Mouse (Mus musculus): ENCODE results near the gene Iars2.

DNA sequence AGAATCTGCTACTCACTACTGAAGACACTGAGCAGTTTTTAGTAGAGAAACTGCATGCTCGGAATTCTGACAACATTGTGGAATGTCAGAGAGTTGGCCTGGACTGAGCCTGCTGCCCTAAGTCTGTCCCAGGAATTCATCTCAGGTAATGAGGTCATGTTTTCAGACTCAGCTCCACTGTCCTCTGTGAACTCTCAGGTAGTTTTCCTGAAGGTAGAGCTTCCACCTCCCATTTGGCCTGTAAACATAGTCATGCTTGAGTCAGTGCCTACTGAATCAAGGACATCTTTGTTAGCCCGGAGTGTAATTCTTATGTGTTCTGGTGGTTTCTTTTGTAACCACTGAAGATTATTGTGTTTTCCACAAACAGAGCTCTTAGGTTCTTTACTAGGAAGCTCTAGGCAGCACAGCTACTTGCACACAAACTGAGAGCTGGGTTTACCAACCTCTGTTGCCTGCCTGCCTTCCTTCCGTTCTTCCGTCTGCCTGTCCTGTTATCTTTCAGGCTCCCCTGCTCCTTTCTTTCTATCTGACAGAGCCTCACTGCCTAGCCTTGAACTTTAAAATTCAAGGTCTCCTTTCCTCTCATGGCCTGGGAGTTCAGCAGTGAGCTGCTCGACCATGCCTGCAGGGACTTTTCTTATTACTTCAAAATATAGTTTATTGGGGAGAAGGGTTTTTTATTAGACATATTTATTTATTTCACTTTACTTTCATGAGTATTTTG is 54.2 kb downstream of the Iars2 start:
- TF ChIP-seq CTCF (IDR thresholded peaks at IDR 0.05; ENCODE audit: low read depth, low read length) (no peak), POLR2A (IDR thresholded peaks at IDR 0.05; ENCODE audit: extremely low read depth, insufficient read depth, low read length) (no peak)
